Mouse (Mus musculus) small intestine, adult 2 months (tissue): ENCODE measurements around the gene Arl6ip1.

ENCODE experiments used
- CTCF ChIP-seq: fragments of 200-500 bp; IDR thresholded peaks from 2 replicates; pipeline ENCODE4 v1.5.1; 2012; ENCODE audit warnings: low read depth, mild to moderate bottlenecking, control low read depth, inconsistent platforms, low read length, moderate library complexity, mixed read lengths; ENCODE audit not compliant: insufficient replicate concordance, insufficient read length; ENCODE audit errors: extremely low read depth
- POLR2A ChIP-seq: fragments of 200-500 bp; IDR thresholded peaks from 2 replicates; pipeline ENCODE4 v1.6.1; 2012; ENCODE audit warnings: low read depth, mild to moderate bottlenecking, control low read depth, inconsistent platforms, low read length, moderate library complexity

GRCm38 (mm10) chr7:118160121-118160520 is 30.7 kb upstream of the Arl6ip1 start:
- TF ChIP-seq POLR2A (no peak), CTCF (no peak)
